In the genomic region with DNA sequence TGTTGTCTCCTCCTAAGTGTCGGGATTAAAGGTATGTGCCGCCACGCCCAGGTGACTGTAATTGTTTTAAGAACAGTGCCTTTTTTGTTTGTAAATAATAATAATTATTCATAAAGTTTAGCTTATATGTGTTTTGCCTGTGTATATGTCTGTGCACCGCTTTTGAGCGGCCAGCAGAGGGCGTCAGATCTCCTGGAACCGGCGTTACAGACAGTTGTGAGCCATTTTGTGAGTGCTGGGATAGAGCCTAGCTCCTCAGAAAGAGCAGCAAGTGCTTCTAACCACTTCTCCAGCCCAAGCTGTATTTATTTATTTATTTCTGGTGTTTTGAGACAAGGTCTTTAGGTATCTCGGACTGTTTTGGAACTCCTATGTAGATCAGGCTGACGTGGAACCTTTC, we compare ENCODE assay signal across 13 mouse cellular contexts. TPM values are rescaled to one million over a fixed set of nuclear protein-coding genes. Genes with fewer than 3 reads are reported as not detected.
DNase-seq lines count a peak whose midpoint lies in the region; ATAC-seq and TF ChIP-seq lines count a peak whose summit lies in the region.
"Had no signal": no experiment of that assay in that cellular context is flagged by ENCODE, and none has a peak within 500 bp of the region (broad histone marks: within the 10 kb centered on the region; RNA-seq: fewer than 3 reads in every experiment).

No protein-coding gene starts in this region.

- no peak for TF ChIP-seq EP300 in lung, postnatal 0 days (IDR thresholded peaks at IDR 0.05)

- H3K27ac ChIP-seq in forebrain, postnatal 0 days (ENCODE audit: low read depth, low read length) = no peak overlapping the region
- no peak overlapping the region for H3K27ac ChIP-seq in forebrain, embryonic 13.5 days
- H3K27ac ChIP-seq in lung, postnatal 0 days (ENCODE audit: low read length) = no peak overlapping the region
- H3K27ac ChIP-seq: forebrain, embryonic 15.5 days had no signal

- no peaks in the 10 kb centered on the region for H3K9me3 ChIP-seq in forebrain, postnatal 0 days (ENCODE audit: low read length)
- no peaks in the 10 kb centered on the region for H3K9me3 ChIP-seq in forebrain, embryonic 13.5 days (replicated peaks)
- no peaks in the 10 kb centered on the region for H3K9me3 ChIP-seq in lung, postnatal 0 days (ENCODE audit: low read length)
- H3K9me3 ChIP-seq: forebrain, embryonic 15.5 days had no signal

- H3K4me3 ChIP-seq in forebrain, postnatal 0 days (ENCODE audit: low read depth, low read length) = no peak overlapping the region
- no peak overlapping the region for H3K4me3 ChIP-seq in forebrain, embryonic 13.5 days
- no peak overlapping the region for H3K4me3 ChIP-seq in lung, postnatal 0 days (ENCODE audit: low read depth, low read length)
- H3K4me3 ChIP-seq: forebrain, embryonic 15.5 days had no signal

- H3K36me3 ChIP-seq in forebrain, postnatal 0 days (ENCODE audit: insufficient read depth) = no peaks in the 10 kb centered on the region
- no peaks in the 10 kb centered on the region for H3K36me3 ChIP-seq in forebrain, embryonic 13.5 days (ENCODE audit: poor library complexity, severe bottlenecking)
- no peaks in the 10 kb centered on the region for H3K36me3 ChIP-seq in lung, postnatal 0 days (ENCODE audit: insufficient read depth, low read length)
- H3K36me3 ChIP-seq: forebrain, embryonic 15.5 days had no signal

- H3K4me2 ChIP-seq in forebrain, postnatal 0 days (ENCODE audit: low read depth) = no peak overlapping the region
- no peak overlapping the region for H3K4me2 ChIP-seq in forebrain, embryonic 13.5 days
- no peak overlapping the region for H3K4me2 ChIP-seq in lung, postnatal 0 days (replicated peaks; ENCODE audit: low read depth, low read length)
- H3K4me2 ChIP-seq: forebrain, embryonic 15.5 days; heart, embryonic 11.5 days had no signal

- WGBS in forebrain, postnatal 0 days = 51% methylated on average over 10 of the region's 10 CpGs
- 48% methylated on average over 10 of the region's 10 CpGs for WGBS in forebrain, embryonic 13.5 days
- WGBS in lung, postnatal 0 days = 52% methylated on average over 10 of the region's 10 CpGs

- no peak overlapping the region for H3K9ac ChIP-seq in forebrain, postnatal 0 days
- no peak overlapping the region for H3K9ac ChIP-seq in forebrain, embryonic 13.5 days
- no peak overlapping the region for H3K9ac ChIP-seq in lung, postnatal 0 days (replicated peaks; ENCODE audit: low read depth)
- H3K9ac ChIP-seq: forebrain, embryonic 15.5 days had no signal

- no peaks in the 10 kb centered on the region for H3K4me1 ChIP-seq in forebrain, postnatal 0 days (ENCODE audit: insufficient read depth)
- no peaks in the 10 kb centered on the region for H3K4me1 ChIP-seq in forebrain, embryonic 13.5 days
- no peaks in the 10 kb centered on the region for H3K4me1 ChIP-seq in lung, postnatal 0 days (ENCODE audit: insufficient read depth, low read depth, low read length)

- TF ChIP-seq CTCF in forebrain, postnatal 0 days (IDR thresholded peaks at IDR 0.05; ENCODE audit: low read depth) = peak; percentile 44
- peak; percentile 63 for TF ChIP-seq CTCF in lung, postnatal 0 days (IDR thresholded peaks at IDR 0.05)

- DNase-seq in forebrain, postnatal 0 days = no peak
- peak; percentile 28 for DNase-seq in lung, postnatal 0 days (ENCODE audit: low spot score)
- no peak for DNase-seq in lung, postnatal 14 days
- peak; percentile 79 for DNase-seq in ZHBTc4 (ENCODE audit: low read depth, low spot score)
- no peak for DNase-seq in cerebellum, adult 11-12 months
- DNase-seq: kidney, adult 18-20 months; layer of hippocampus, postnatal 36 days; right cerebral cortex, adult 18-20 months had no signal

- ATAC-seq in forebrain, postnatal 0 days = no peak
- ATAC-seq in forebrain, embryonic 13.5 days = no peak
- no peak for ATAC-seq in lung, postnatal 0 days
- ATAC-seq in megakaryocyte-erythroid progenitor cell, adult 5-6 weeks (replicated peaks; ENCODE audit: low FRiP score, low TSS enrichment, poor library complexity, severe bottlenecking) = 0 out of 2 replicates have a peak, but pooled peaks have one; percentile 51
- no peak for ATAC-seq in inflammation-experienced regulatory T-cells, adult 6 months
- ATAC-seq: forebrain, embryonic 15.5 days had no signal

- no peaks in the 10 kb centered on the region for H3K27me3 ChIP-seq in forebrain, postnatal 0 days (ENCODE audit: insufficient read depth, low read length)
- H3K27me3 ChIP-seq in forebrain, embryonic 13.5 days = no peaks in the 10 kb centered on the region
- H3K27me3 ChIP-seq in lung, postnatal 0 days (replicated peaks; ENCODE audit: insufficient read depth, low read length) = no peaks in the 10 kb centered on the region
- H3K27me3 ChIP-seq: forebrain, embryonic 15.5 days had no signal

RNA-seq across cellular contexts. Expression of a gene that starts 21.4 kb away (rescaled TPM):
- 9.8 and 11.6 TPM in 2 replicates for total RNA-seq in forebrain, postnatal 0 days (2014; rRNA removed)
- polyA plus RNA-seq in forebrain, postnatal 0 days (2015; fragmentation: Nextera tagmentation; extraction: Ambion mirVana) = 10.5 and 12.4 TPM in 2 replicates
- polyA plus RNA-seq in forebrain, embryonic 13.5 days (2015; fragmentation: Nextera tagmentation; extraction: Ambion mirVana) = 6.7 and 6.9 TPM in 2 replicates
- 23.5 and 27.6 TPM in 2 replicates for polyA plus RNA-seq in lung, postnatal 0 days (2015; fragmentation: Nextera tagmentation; extraction: Ambion mirVana)
- total RNA-seq in megakaryocyte-erythroid progenitor cell, adult 5-6 weeks (2014; fragmentation: Nextera tagmentation) = not detected in 2 replicates
- not detected in 2 replicates for total RNA-seq in megakaryocyte-erythroid progenitor cell, adult 5-6 weeks (2017)
- under 1 TPM in 2 of 3 experiments, not detected in 1; 0.40 to 0.98 TPM for polyA plus RNA-seq in inflammation-experienced regulatory T-cells, adult 6 months (2017; shearing (Covaris generic))

RNA-seq across cellular contexts. Expression of a gene that starts 21.6 kb away (rescaled TPM):
- total RNA-seq in forebrain, postnatal 0 days (2014; rRNA removed) = 1.5 and 1.8 TPM in 2 replicates
- 2.0 and 2.5 TPM in 2 replicates for polyA plus RNA-seq in forebrain, postnatal 0 days (2015; fragmentation: Nextera tagmentation; extraction: Ambion mirVana)
- polyA plus RNA-seq in forebrain, embryonic 13.5 days (2015; fragmentation: Nextera tagmentation; extraction: Ambion mirVana) = 0.38 and 0.65 TPM in 2 replicates
- polyA plus RNA-seq in lung, postnatal 0 days (2015; fragmentation: Nextera tagmentation; extraction: Ambion mirVana) = 3.8 and 5.0 TPM in 2 replicates
- not detected in 2 replicates for total RNA-seq in megakaryocyte-erythroid progenitor cell, adult 5-6 weeks (2014; fragmentation: Nextera tagmentation)
- not detected in 2 replicates for total RNA-seq in megakaryocyte-erythroid progenitor cell, adult 5-6 weeks (2017)
- not detected for polyA plus RNA-seq in inflammation-experienced regulatory T-cells, adult 6 months (2017; shearing (Covaris generic))

RNA-seq across cellular contexts. Expression of a gene that starts 47.9 kb away (rescaled TPM):
- total RNA-seq in forebrain, postnatal 0 days (2014; rRNA removed) = 4.2 and 9.1 TPM in 2 replicates
- polyA plus RNA-seq in forebrain, postnatal 0 days (2015; fragmentation: Nextera tagmentation; extraction: Ambion mirVana) = 4.4 and 5.0 TPM in 2 replicates
- 68.4 and 74.1 TPM in 2 replicates for polyA plus RNA-seq in forebrain, embryonic 13.5 days (2015; fragmentation: Nextera tagmentation; extraction: Ambion mirVana)
- 2.0 and 3.0 TPM in 2 replicates for polyA plus RNA-seq in lung, postnatal 0 days (2015; fragmentation: Nextera tagmentation; extraction: Ambion mirVana)
- total RNA-seq in megakaryocyte-erythroid progenitor cell, adult 5-6 weeks (2014; fragmentation: Nextera tagmentation) = 28.1 and 34.2 TPM in 2 replicates
- total RNA-seq in megakaryocyte-erythroid progenitor cell, adult 5-6 weeks (2017) = 28.9 and 29.6 TPM in 2 replicates
- 10 to 100 TPM in 1 of 3 experiments, 1 to 10 TPM in 2; 1.9 to 35.0 (median 5.5) TPM for polyA plus RNA-seq in inflammation-experienced regulatory T-cells, adult 6 months (2017; shearing (Covaris generic))

Comparison
In these comparisons a context has a peak if more than half of its experiments do, and no peak if none do; other contexts are left out.
1. DNase-seq: peak in lung, postnatal 0 days (single experiment) and ZHBTc4 (single experiment); none in forebrain, postnatal 0 days (single experiment), lung, postnatal 14 days (single experiment) and cerebellum, adult 11-12 months (single experiment).